Mouse (Mus musculus) bone marrow macrophage, adult 2 months (primary cell): ENCODE measurements around the gene Irx5. TPM values are rescaled to one million over a fixed set of nuclear protein-coding genes. Genes with fewer than 3 reads are reported as not detected.
A peak's percentile ranks its signal among the peaks of the same experiment; 100 is the strongest.

ENCODE experiments used
- H3K27ac ChIP-seq: 2 replicates; pipeline ENCODE4 v1.5.1; 2012; ENCODE audit warnings: low read depth, low read length; ENCODE audit not compliant: insufficient read depth
- H3K4me1 ChIP-seq: 2 replicates; pipeline ENCODE4 v1.6.1; 2012; ENCODE audit warnings: low read length; ENCODE audit not compliant: control insufficient read depth, insufficient read depth
- H3K4me3 ChIP-seq: 2 replicates; pipeline ENCODE4 v1.5.1; 2012; ENCODE audit warnings: mild to moderate bottlenecking, low read length, moderate library complexity; ENCODE audit not compliant: insufficient read depth
- CTCF ChIP-seq: IDR thresholded peaks from 2 replicates; pipeline ENCODE4 v1.5.1; 2012; ENCODE audit warnings: low read depth, mild to moderate bottlenecking, low read length, moderate library complexity
- POLR2A ChIP-seq: IDR thresholded peaks from 2 replicates; pipeline ENCODE4 v1.6.1; 2012; ENCODE audit warnings: mild to moderate bottlenecking, low read depth, low read length, borderline replicate concordance
- polyA plus RNA-seq: library from polyadenylated mRNA; stranded (reverse); fragments of >200 nt; gene quantifications from 2 replicates; pipeline ENCODE4 v1.2.4, GENCODE M21; 2012; ENCODE audit not compliant: missing spikeins, insufficient read depth, insufficient read length

Gene Irx5
- polyA plus RNA-seq, 1 experiment, result not detected

DNA sequence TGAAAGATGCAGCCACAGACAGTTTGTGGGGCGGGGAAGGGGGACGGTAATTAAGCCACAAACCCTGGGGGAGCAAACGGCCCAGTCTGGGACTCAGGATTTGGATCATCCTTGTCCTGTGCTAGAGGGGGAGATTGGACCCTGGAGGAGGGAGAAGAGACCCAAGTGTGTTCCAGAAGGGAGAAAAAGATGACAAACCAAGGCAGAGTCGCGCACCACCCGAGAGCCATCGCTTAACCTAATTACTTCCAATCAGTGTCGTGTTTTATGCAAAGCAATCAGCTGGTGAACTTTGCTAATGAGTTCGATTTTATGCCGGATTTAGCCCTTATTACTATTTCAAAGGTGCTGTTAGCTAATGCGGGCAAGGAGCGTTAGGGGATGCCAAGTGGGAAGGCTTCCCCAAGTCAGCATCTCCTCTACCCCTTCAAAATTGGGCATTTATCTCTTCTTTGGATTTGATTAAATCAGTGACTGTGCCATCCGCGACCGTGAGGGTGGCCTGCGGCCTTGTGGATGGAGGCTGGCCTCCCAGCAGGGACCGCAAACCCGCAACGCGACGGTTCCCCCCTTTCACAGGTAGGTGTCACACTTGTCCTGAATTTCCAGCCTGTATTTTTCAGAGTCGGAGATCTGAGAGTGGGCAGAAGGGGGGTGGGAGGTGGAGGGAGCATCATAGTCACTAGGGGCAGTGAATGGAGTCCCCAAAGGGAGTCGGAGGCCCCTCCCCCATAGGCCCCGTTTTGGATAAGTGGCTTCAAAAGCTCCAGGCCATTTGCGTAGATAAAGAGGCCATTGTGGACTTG is 4.3 kb downstream of the Irx5 start:
- 0 out of 2 replicates have a peak, but pooled peaks cover 2% of the 10 kb centered on the region for H3K4me1 ChIP-seq
- H3K4me3 ChIP-seq, result no peak overlapping the region
- no peak overlapping the region for H3K27ac ChIP-seq

DNA sequence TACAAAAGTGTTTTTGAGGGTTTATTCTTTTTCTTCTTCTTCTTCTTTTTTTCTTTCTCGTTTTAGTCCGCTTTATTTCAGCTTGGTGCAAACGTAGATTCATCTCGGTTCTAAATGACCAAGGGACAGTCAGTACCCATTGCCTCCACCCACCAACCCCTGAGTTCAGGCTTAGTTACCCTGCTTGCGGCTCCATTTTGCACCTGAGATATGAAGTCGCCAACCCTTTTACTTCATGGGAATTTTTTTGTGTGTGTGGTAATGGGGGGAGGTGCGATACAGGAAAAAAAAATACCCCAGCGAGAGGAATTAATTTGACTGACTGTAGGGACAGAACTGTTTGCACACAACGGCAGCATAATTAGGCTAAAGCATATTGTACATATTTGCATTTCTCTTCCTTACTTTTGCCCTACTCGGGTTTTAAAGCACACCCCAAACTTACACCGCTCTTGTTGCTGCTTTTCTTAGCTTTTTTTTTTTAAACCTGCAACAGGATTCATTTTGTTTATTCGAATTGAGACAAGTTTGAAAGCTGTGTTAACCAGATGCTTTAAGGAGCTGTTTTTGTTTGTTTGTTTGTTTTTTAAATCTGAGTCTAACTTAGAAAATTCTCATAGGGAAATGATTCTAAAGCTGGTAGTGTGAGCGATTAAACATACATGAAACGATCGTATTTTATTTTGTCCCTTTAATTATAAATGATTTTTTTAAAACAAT is 5.1 kb downstream of the Irx5 start:
- Histone ChIP-seq H3K4me3 (no peak overlapping the region), H3K4me1 (0 out of 2 replicates have a peak, but pooled peaks cover 2% of the 10 kb centered on the region), H3K27ac (no peak overlapping the region)
- TF ChIP-seq CTCF (no peak), POLR2A (no peak)

More for the DNA sequence above, 4.3 kb downstream of the Irx5 start:
- TF ChIP-seq POLR2A (no peak), CTCF (no peak)

DNA sequence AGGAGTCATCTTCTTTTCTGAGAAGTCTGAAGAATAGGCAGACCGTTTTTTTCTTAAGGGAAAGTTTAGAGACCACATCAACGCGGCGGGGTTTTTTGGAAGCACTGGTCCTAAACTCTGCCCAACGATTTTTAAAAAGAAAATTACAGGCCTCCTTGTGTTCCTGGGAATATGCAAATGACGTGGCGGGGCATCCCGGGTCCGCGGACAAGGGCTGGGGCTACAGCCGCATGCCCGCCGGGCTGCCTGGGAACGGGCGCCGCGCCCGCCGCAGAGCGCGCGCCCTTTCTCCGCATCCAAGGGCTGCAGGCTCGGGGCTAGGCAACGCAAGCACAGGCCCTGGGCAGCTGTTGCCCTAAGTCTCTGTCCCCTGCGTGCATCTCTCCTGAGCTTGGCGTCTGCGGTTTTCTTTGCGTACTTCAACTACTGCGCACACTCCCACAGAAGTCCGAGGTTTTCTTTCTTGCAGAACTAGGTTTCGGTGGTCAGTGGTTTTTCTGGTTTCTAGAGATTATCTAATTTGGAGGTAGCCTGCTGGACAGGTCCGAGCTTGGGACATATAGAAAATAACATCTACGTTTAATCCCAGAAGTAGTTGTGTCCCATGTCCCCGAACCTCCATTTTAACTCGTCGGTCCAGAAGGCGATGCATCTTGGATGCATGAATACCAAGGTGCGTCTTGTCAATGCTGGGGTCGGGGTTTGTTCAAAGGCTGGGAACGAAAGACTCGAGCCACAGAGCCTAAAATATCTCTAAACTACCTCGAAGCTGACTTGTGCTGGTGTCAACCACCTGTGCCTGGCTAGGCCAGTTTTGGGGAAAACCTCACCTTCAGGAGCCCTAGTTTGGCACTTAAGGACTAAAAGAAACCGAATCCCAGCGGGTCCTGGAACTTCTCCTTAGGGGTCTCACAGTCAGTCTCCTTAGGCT is 6.1 kb downstream of the Irx5 start:
- no peak for TF ChIP-seq CTCF
- TF ChIP-seq POLR2A, result no peak
- 0 out of 2 replicates have a peak, but pooled peaks cover 2% of the 10 kb centered on the region for H3K4me1 ChIP-seq
- H3K4me3 ChIP-seq, result no peak overlapping the region
- H3K27ac ChIP-seq, result no peak overlapping the region

DNA sequence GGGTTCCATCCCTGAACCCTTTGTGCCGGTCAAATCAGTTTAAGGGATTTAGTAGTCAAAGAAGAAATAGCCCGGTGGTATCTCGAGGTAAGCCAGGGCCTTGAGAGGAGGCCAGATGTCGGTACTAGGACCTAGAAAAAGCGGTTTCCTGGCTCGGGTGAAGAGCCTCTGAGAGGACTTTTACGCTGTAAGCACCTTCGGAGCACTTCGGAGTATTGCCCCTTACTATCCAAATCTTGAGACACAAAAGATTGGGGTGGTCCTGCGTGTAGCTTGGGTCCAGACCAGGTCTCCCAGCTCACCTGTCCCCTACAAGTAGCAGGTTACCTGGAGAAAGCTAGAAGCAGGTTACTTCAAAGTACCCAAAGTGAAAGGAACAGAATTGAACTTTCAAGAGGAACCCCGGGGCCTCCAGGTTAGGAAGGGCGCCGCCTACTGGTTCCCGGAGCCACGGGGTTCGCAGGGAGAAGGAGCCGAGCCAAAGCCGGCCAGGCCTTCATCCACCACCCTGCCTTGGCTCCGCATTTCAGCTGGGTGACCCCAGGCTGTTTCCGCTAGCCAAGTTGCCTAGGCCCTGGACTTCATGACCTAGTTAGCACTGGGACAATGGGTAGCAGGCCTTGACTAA is 6.8 kb downstream of the Irx5 start:
- TF ChIP-seq CTCF, result peak; percentile 86
- no peak for TF ChIP-seq POLR2A
- 0 out of 2 replicates have a peak, but pooled peaks cover 2% of the 10 kb centered on the region for H3K4me1 ChIP-seq
- peak overlapping the region; percentile 47 for H3K4me3 ChIP-seq
- no peak overlapping the region for H3K27ac ChIP-seq

- Histone ChIP-seq H3K27ac (no peak overlapping the region), H3K4me1 (0 out of 2 replicates have a peak, but pooled peaks cover 2% of the 10 kb centered on the region), H3K4me3 (peak overlapping the region; percentile 47)
- TF ChIP-seq POLR2A, result no peak
- no peak for TF ChIP-seq CTCF
Observed at GRCm38 (mm10) chr8:92364776-92365240, 7.4 kb downstream of the Irx5 start.

DNA sequence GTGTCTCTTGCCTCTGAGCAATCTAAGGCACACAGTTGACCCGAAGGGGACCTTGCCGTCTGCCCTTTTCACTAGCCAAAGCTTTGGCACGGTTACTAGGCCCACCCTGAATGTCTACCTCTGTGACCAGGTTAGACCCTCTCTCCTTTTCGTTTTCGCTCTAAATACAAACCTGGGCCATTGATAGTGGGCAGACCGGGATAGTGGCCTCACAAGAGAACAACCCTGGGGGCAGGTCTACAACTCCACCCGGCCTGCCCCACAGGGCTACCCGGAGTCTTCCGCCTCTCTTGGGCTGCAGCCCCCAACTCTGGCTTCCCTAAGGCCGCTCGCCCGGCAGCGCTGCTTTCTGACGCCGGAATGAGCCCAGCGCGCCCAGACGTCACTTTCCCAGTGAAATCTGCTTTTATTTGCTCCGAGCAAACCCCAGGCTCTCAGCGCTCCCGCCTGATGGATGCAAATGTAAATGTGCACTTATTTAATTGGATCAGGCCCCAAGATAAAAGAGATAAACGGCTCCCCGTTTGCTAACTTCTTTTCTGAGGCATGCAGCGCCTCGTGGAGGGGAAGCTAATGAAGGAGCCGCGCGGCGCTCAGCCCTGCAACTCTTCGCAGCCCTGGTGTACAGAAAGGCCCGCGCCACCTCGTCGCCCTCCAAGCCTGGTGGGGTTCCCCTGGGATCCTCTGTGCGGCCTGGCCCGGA is 8.0 kb downstream of the Irx5 start:
- no peak overlapping the region for H3K27ac ChIP-seq
- TF ChIP-seq POLR2A, result no peak
- TF ChIP-seq CTCF, result no peak
- no peak overlapping the region for H3K4me3 ChIP-seq
- 0 out of 2 replicates have a peak, but pooled peaks cover 2% of the 10 kb centered on the region for H3K4me1 ChIP-seq

DNA sequence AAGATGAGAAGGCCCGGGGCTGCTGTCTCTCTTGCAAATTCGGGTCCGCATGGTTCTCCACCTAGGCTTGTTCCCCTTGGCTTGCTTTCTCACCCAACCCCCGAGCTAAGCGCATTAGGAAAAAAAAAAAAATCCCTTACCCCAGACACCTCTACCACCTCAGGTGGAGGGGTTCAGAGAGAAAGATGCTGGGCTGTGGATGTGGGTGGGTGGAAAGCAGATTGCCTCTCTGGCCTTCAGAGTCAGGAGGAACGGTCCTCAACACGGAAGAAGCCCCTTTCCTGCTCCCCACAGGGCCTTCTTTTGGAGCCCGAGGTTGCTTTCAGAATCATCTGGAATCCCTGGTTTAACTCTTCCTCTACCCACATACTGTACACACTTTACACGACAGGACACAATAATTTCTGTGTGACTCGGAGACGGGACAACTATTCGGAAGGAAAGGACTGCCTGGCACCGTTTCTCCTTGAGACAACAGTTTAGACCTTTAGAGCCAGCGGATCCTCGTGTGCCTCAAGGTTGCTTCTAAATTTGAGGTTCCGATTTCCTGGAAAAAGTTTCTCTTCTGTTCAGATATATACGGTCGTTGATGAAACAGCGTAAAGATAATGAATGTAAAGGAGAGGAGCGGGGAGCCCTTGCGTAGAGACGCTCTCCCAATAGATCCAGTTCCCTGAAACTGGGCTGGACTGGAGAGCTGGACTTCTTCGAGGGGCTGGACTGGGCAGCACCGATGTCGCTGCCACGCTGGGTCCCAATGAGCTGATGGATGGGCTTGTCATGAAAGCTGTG is 8.7 kb downstream of the Irx5 start:
- TF ChIP-seq CTCF, result no peak
- TF ChIP-seq POLR2A, result no peak
- Histone ChIP-seq H3K4me1 (0 out of 2 replicates have a peak, but pooled peaks cover 2% of the 10 kb centered on the region), H3K4me3 (no peak overlapping the region), H3K27ac (no peak overlapping the region)

DNA sequence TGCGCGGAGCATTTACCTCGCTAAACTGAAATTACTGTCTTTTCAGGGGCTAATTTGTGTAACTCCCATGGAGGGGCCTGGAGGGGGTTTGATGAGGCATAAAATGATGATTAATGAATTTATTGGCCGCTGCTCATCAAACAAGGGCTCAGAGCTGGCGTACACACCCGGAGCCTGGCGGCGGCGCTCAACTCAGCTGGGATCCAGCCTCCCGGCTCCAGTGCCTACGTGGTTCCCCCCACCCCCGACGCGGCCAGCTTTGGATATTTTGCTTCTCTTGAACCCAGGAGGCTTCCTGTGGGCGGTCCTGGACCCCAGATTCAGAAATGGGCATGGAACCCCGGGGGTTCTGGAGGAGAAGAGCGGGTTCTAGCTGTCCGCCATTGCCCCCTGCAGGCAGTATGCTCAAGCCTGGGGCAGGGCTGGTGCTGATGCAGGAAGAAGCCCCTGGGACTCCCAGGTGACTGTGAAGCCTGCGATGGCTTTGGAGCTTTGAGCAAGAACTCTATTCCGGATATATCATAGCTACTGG is 9.4 kb downstream of the Irx5 start:
- H3K4me3 ChIP-seq, result no peak overlapping the region

More for the DNA sequence above, 9.4 kb downstream of the Irx5 start:
- H3K4me1 ChIP-seq, result 0 out of 2 replicates have a peak, but pooled peaks cover 2% of the 10 kb centered on the region
- H3K27ac ChIP-seq, result no peak overlapping the region
- TF ChIP-seq POLR2A, result no peak
- peak; percentile 23; the same call in 1 of the 2 replicates for TF ChIP-seq CTCF
